Mouse (Mus musculus): ENCODE data around the gene Slc29a1.

- no peak for TF ChIP-seq POLR2A (IDR thresholded peaks at IDR 0.05; ENCODE audit: control insufficient read depth, low read depth, low read length)
- no peak for TF ChIP-seq CTCF (IDR thresholded peaks at IDR 0.05; ENCODE audit: control insufficient read depth, insufficient read depth, insufficient replicate concordance, low read depth, low read length)
These were observed 27.0 kb downstream of the Slc29a1 start for GRCm38 (mm10) chr17:45572103-45573086.

Data from testis, adult 2 months (tissue).